Mouse (Mus musculus) ES-Bruce4 (cell line): Measurements from ENCODE around the gene Rag1. TPM values are rescaled to one million over a fixed set of nuclear protein-coding genes. Genes with fewer than 3 reads are reported as not detected.

Experiments
- H3K27ac ChIP-seq: 2 replicates; pipeline ENCODE4 v1.5.1; 2012; ENCODE audit warnings: low read length, inconsistent platforms; ENCODE audit not compliant: insufficient read depth
- H3K27me3 ChIP-seq: 2 replicates; pipeline ENCODE4 v1.6.1; 2012; ENCODE audit warnings: mild to moderate bottlenecking, low read length, inconsistent platforms; ENCODE audit not compliant: control insufficient read depth, poor library complexity, insufficient read depth, severe bottlenecking
- H3K36me3 ChIP-seq: 2 replicates; pipeline ENCODE4 v1.6.1; 2012; ENCODE audit warnings: inconsistent platforms, mild to moderate bottlenecking, low read length, moderate library complexity; ENCODE audit not compliant: control insufficient read depth, poor library complexity, insufficient read depth, severe bottlenecking
- H3K4me1 ChIP-seq: one replicate; pipeline ENCODE4 v1.8.1; 2011; ENCODE audit warnings: low read length; ENCODE audit not compliant: control insufficient read depth, insufficient read depth
- H3K4me3 ChIP-seq: 2 replicates; pipeline ENCODE4 v1.5.1; 2011; ENCODE audit warnings: low read depth, mild to moderate bottlenecking, low read length
- H3K9ac ChIP-seq: 2 replicates; pipeline ENCODE4 v1.6.1; 2012; ENCODE audit warnings: low read depth, mild to moderate bottlenecking, inconsistent platforms; ENCODE audit not compliant: poor library complexity, severe bottlenecking
- H3K9me3 ChIP-seq: replicated peaks from 2 replicates; pipeline ENCODE4 v1.6.1; 2012; ENCODE audit warnings: mild to moderate bottlenecking, low read length, inconsistent platforms; ENCODE audit not compliant: control insufficient read depth, poor library complexity, insufficient read depth, severe bottlenecking
- CTCF ChIP-seq: IDR thresholded peaks from one replicate; pipeline ENCODE4 v1.8.1; 2011; ENCODE audit warnings: low read depth, low read length
- EP300 ChIP-seq: IDR thresholded peaks from 2 replicates; pipeline ENCODE4 v1.6.1; 2011; ENCODE audit warnings: low read depth, low read length; ENCODE audit not compliant: insufficient read depth
- POLR2A ChIP-seq: IDR thresholded peaks from one replicate; pipeline ENCODE4 v1.8.1; 2011; ENCODE audit warnings: low read length; ENCODE audit not compliant: insufficient read depth
- polyA plus RNA-seq: library from polyadenylated mRNA; stranded (reverse); fragments of >200 nt; gene quantifications from 2 replicates; pipeline ENCODE4 v1.2.4, GENCODE M21; 2011; ENCODE audit warnings: low read depth; ENCODE audit not compliant: missing spikeins, insufficient read depth, insufficient read length

Gene Rag1
- polyA plus RNA-seq, 1 experiment: not detected

DNA sequence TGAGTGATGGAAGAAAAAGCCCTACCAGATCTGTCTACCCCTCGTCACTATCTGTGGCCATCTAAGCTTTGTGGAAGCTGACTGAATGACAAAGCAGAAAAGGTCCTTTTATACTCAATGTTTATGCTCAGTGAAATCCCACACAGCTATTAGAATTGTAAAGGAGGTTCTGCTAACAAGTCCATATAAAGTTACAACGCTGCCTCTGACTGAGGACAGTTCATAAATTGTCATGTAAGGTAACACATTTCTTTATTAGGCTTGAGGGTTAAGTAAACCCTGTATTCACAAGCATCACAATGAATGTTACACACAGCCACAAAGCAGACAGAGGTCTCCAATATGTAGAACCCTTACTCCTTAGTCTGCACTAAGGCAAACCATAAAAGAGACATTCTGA is 25.3 kb downstream of the Rag1 start:
- Histone ChIP-seq H3K27me3 (no peaks in the 10 kb centered on the region), H3K36me3 (no peaks in the 10 kb centered on the region), H3K27ac (no peak overlapping the region), H3K4me1 (no peaks in the 10 kb centered on the region), H3K9me3 (no peaks in the 10 kb centered on the region), H3K4me3 (no peak overlapping the region), H3K9ac (no peak overlapping the region)
- TF ChIP-seq CTCF (no peak), EP300 (no peak), POLR2A (no peak)

- no peak overlapping the region for H3K4me3 ChIP-seq
- TF ChIP-seq EP300: no peak
- no peak for TF ChIP-seq POLR2A
- TF ChIP-seq CTCF: no peak
- H3K9ac ChIP-seq: no peak overlapping the region
Measured at GRCm38 (mm10) chr2:101623042-101623441, 26.3 kb downstream of the Rag1 start.

GRCm38 (mm10) chr2:101621611-101622010 is 27.7 kb downstream of the Rag1 start:
- Histone ChIP-seq H3K4me3 (no peak overlapping the region), H3K36me3 (no peaks in the 10 kb centered on the region), H3K27me3 (no peaks in the 10 kb centered on the region), H3K27ac (no peak overlapping the region), H3K4me1 (no peaks in the 10 kb centered on the region), H3K9me3 (no peaks in the 10 kb centered on the region), H3K9ac (no peak overlapping the region)
- TF ChIP-seq POLR2A: no peak
- no peak for TF ChIP-seq CTCF
- TF ChIP-seq EP300: no peak

More at GRCm38 (mm10) chr2:101623042-101623441, 26.3 kb downstream of the Rag1 start:
- Histone ChIP-seq H3K27ac (no peak overlapping the region), H3K9me3 (no peaks in the 10 kb centered on the region), H3K36me3 (no peaks in the 10 kb centered on the region), H3K4me1 (no peaks in the 10 kb centered on the region), H3K27me3 (no peaks in the 10 kb centered on the region)

DNA sequence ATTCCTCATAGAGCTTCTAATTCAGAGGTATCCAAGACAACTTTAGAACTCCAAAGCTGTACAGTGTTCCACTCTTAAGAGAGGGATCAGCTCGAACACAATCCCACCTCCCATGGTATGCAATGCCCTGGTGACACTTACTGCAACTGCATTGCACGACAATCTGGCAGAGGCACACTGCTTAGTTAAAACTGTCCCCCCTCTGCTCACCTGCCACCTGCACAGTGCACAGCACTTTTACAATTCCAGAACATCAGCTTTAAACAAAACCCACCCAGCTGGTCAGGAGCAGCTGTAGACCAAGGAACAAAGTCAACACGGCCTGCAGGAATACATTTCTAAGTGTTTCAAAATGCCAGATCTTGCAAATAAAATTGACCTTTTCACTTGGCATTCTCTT is 28.4 kb downstream of the Rag1 start:
- Histone ChIP-seq H3K27me3 (no peaks in the 10 kb centered on the region), H3K4me1 (no peaks in the 10 kb centered on the region), H3K36me3 (no peaks in the 10 kb centered on the region), H3K9ac (no peak overlapping the region), H3K4me3 (no peak overlapping the region), H3K9me3 (no peaks in the 10 kb centered on the region), H3K27ac (no peak overlapping the region)
- TF ChIP-seq POLR2A: no peak
- TF ChIP-seq CTCF: no peak
- no peak for TF ChIP-seq EP300

- no peak for TF ChIP-seq EP300
- no peak for TF ChIP-seq CTCF
- TF ChIP-seq POLR2A: no peak
- H3K27me3 ChIP-seq: no peaks in the 10 kb centered on the region
- no peaks in the 10 kb centered on the region for H3K36me3 ChIP-seq
- H3K4me3 ChIP-seq: no peak overlapping the region
- no peaks in the 10 kb centered on the region for H3K9me3 ChIP-seq
- H3K9ac ChIP-seq: no peak overlapping the region
- no peaks in the 10 kb centered on the region for H3K4me1 ChIP-seq
- H3K27ac ChIP-seq: no peak overlapping the region
Measured at GRCm38 (mm10) chr2:101618373-101618772, 30.9 kb downstream of the Rag1 start.

- Histone ChIP-seq H3K4me1 (no peaks in the 10 kb centered on the region), H3K4me3 (no peak overlapping the region), H3K36me3 (no peaks in the 10 kb centered on the region), H3K9me3 (no peaks in the 10 kb centered on the region), H3K9ac (no peak overlapping the region), H3K27me3 (no peaks in the 10 kb centered on the region), H3K27ac (no peak overlapping the region)
- no peak for TF ChIP-seq POLR2A
- TF ChIP-seq CTCF: no peak
- TF ChIP-seq EP300: no peak
Measured at GRCm38 (mm10) chr2:101615464-101616305, 33.6 kb downstream of the Rag1 start.
